Mouse (Mus musculus): ENCODE data around the gene Sv2b. TPM values are rescaled to one million over a fixed set of nuclear protein-coding genes. Genes with fewer than 3 reads are reported as not detected.
A peak's percentile ranks its signal among the peaks of the same experiment; 100 is the strongest.

Sv2b gene
- polyA plus RNA-seq, 1 experiment from 2014 or later: 20.6 TPM

GRCm38 (mm10) chr7:75107441-75107840 lies 201.6 kb downstream of the Sv2b start:
- no peak for ATAC-seq (ENCODE audit: low read depth)
- Histone ChIP-seq H3K9ac (replicated peaks; ENCODE audit: low read depth, low read length) (no peak overlapping the region), H3K27me3 (ENCODE audit: control insufficient read depth, insufficient read depth, low read length) (no peaks in the 10 kb centered on the region), H3K4me3 (ENCODE audit: low read depth, low read length) (no peak overlapping the region), H3K36me3 (ENCODE audit: control insufficient read depth, insufficient read depth, low read length) (no peaks in the 10 kb centered on the region), H3K4me2 (ENCODE audit: low read depth, low read length) (no peak overlapping the region), H3K27ac (ENCODE audit: low read depth, low read length) (no peak overlapping the region), H3K4me1 (ENCODE audit: control insufficient read depth, insufficient read depth, low read length) (no peaks in the 10 kb centered on the region), H3K9me3 (ENCODE audit: control insufficient read depth, low read length) (no peaks in the 10 kb centered on the region)

GRCm38 (mm10) chr7:75103900-75104299 lies 205.2 kb downstream of the Sv2b start:
- WGBS: 64% methylated on average over 1 of the region's 1 CpGs

GRCm38 (mm10) chr7:75102536-75103332 lies 206.3 kb downstream of the Sv2b start:
- no peaks in the 10 kb centered on the region for H3K9me3 ChIP-seq (ENCODE audit: control insufficient read depth, low read length)
- H3K4me3 ChIP-seq (ENCODE audit: low read depth, low read length): no peak overlapping the region
- H3K27ac ChIP-seq (ENCODE audit: low read depth, low read length): no peak overlapping the region
- 77% methylated on average over 17 of the region's 17 CpGs for WGBS
- ATAC-seq (ENCODE audit: low read depth): 0 out of 2 replicates have a peak, but pooled peaks have one; percentile 31
- no peak overlapping the region for H3K9ac ChIP-seq (replicated peaks; ENCODE audit: low read depth, low read length)
- H3K27me3 ChIP-seq (ENCODE audit: control insufficient read depth, insufficient read depth, low read length): no peaks in the 10 kb centered on the region
- H3K36me3 ChIP-seq (ENCODE audit: control insufficient read depth, insufficient read depth, low read length): no peaks in the 10 kb centered on the region
- no peaks in the 10 kb centered on the region for H3K4me1 ChIP-seq (ENCODE audit: control insufficient read depth, insufficient read depth, low read length)
- H3K4me2 ChIP-seq (ENCODE audit: low read depth, low read length): no peak overlapping the region

More at GRCm38 (mm10) chr7:75103900-75104299, 205.2 kb downstream of the Sv2b start:
- Histone ChIP-seq H3K9me3 (ENCODE audit: control insufficient read depth, low read length) (no peaks in the 10 kb centered on the region), H3K9ac (replicated peaks; ENCODE audit: low read depth, low read length) (no peak overlapping the region), H3K4me1 (ENCODE audit: control insufficient read depth, insufficient read depth, low read length) (no peaks in the 10 kb centered on the region), H3K4me3 (ENCODE audit: low read depth, low read length) (no peak overlapping the region), H3K27me3 (ENCODE audit: control insufficient read depth, insufficient read depth, low read length) (no peaks in the 10 kb centered on the region), H3K4me2 (ENCODE audit: low read depth, low read length) (no peak overlapping the region), H3K36me3 (ENCODE audit: control insufficient read depth, insufficient read depth, low read length) (no peaks in the 10 kb centered on the region), H3K27ac (ENCODE audit: low read depth, low read length) (no peak overlapping the region)
- ATAC-seq (ENCODE audit: low read depth): no peak

- no peak overlapping the region for H3K4me2 ChIP-seq (ENCODE audit: low read depth, low read length)
- no peaks in the 10 kb centered on the region for H3K36me3 ChIP-seq (ENCODE audit: control insufficient read depth, insufficient read depth, low read length)
- ATAC-seq (ENCODE audit: low read depth): no peak
- H3K4me3 ChIP-seq (ENCODE audit: low read depth, low read length): no peak overlapping the region
- no peak overlapping the region for H3K9ac ChIP-seq (replicated peaks; ENCODE audit: low read depth, low read length)
- H3K4me1 ChIP-seq (ENCODE audit: control insufficient read depth, insufficient read depth, low read length): no peaks in the 10 kb centered on the region
- WGBS: 83% methylated on average over 4 of the region's 4 CpGs
- H3K27ac ChIP-seq (ENCODE audit: low read depth, low read length): no peak overlapping the region
- H3K27me3 ChIP-seq (ENCODE audit: control insufficient read depth, insufficient read depth, low read length): no peaks in the 10 kb centered on the region
- no peaks in the 10 kb centered on the region for H3K9me3 ChIP-seq (ENCODE audit: control insufficient read depth, low read length)
Observed at GRCm38 (mm10) chr7:75085473-75085872, 223.6 kb downstream of the Sv2b start.

GRCm38 (mm10) chr7:75080163-75080562 lies 228.9 kb downstream of the Sv2b start:
- Histone ChIP-seq H3K27me3 (ENCODE audit: control insufficient read depth, insufficient read depth, low read length) (no peaks in the 10 kb centered on the region), H3K36me3 (ENCODE audit: control insufficient read depth, insufficient read depth, low read length) (no peaks in the 10 kb centered on the region), H3K27ac (ENCODE audit: low read depth, low read length) (no peak overlapping the region), H3K4me1 (ENCODE audit: control insufficient read depth, insufficient read depth, low read length) (no peaks in the 10 kb centered on the region), H3K9me3 (ENCODE audit: control insufficient read depth, low read length) (no peaks in the 10 kb centered on the region), H3K4me2 (ENCODE audit: low read depth, low read length) (no peak overlapping the region), H3K4me3 (ENCODE audit: low read depth, low read length) (no peak overlapping the region), H3K9ac (replicated peaks; ENCODE audit: low read depth, low read length) (no peak overlapping the region)
- ATAC-seq (ENCODE audit: low read depth): no peak

- Histone ChIP-seq H3K4me3 (ENCODE audit: low read depth, low read length) (no peak overlapping the region), H3K9ac (replicated peaks; ENCODE audit: low read depth, low read length) (no peak overlapping the region), H3K27me3 (ENCODE audit: control insufficient read depth, insufficient read depth, low read length) (no peaks in the 10 kb centered on the region), H3K36me3 (ENCODE audit: control insufficient read depth, insufficient read depth, low read length) (no peaks in the 10 kb centered on the region), H3K4me1 (ENCODE audit: control insufficient read depth, insufficient read depth, low read length) (no peaks in the 10 kb centered on the region), H3K9me3 (ENCODE audit: control insufficient read depth, low read length) (no peaks in the 10 kb centered on the region), H3K4me2 (ENCODE audit: low read depth, low read length) (no peak overlapping the region), H3K27ac (ENCODE audit: low read depth, low read length) (no peak overlapping the region)
- 51% methylated on average over 8 of the region's 8 CpGs for WGBS
- ATAC-seq (ENCODE audit: low read depth): no peak
Observed at GRCm38 (mm10) chr7:75077560-75078208, 231.4 kb downstream of the Sv2b start.

Other genes with a start within 250 kb of the Sv2b start
- 19.8 and 23.7 TPM in 2 replicates for gene Akap13, start 146.3 kb upstream of the Sv2b start, polyA plus RNA-seq (2014; fragmentation: Nextera tagmentation; extraction: Ambion mirVana)

Measured in neural tube, embryonic 14.5 days (tissue).